In the genomic region with DNA sequence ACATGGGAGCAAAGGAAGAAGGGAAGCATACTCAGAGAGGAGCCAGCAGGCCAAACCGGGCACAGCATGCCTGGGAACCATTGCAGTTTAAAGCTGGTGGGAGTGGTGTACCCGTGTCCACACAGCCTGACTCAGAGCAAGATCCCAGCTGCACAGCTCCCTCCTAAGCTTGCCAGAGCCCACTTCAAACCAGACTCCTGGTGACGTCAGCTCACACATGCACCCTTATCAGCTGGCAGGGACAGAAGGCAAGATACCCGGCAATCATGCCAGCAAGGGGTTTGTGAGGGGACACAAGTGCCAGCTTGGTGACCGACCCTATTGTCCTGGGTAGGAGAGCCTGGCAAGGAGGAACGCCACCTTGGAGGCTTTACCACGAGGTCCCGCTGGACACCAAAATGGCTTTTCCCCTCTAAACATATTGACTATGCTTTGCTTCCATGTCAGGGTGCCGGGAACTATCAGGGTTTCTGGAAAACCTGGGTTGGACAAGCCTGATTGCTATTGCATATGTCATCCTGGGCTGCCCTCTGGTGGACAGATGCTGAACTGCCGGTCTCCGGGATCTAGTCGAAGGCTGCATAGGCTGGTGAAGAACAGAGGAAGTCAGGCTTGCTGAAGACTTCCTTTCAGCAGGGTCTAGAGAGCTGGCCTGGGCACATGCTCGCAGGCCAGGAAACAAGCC, we compare ENCODE assay signal across 8 mouse cellular contexts. TPM values are rescaled to one million over a fixed set of nuclear protein-coding genes. Genes with fewer than 3 reads are reported as not detected.
DNase-seq lines count a peak whose midpoint lies in the region; ATAC-seq lines count a peak whose summit lies in the region.

No protein-coding gene starts in this region.

- peak overlapping the region; percentile 60 for H3K4me2 ChIP-seq in heart, embryonic 12.5 days
- H3K4me2 ChIP-seq in kidney, embryonic 16.5 days (replicated peaks; ENCODE audit: low read depth, low read length): peak overlapping the region; percentile 36

- ATAC-seq in erythroblast, adult 5-6 weeks (replicated peaks; ENCODE audit: low FRiP score, poor library complexity, severe bottlenecking): peak; percentile 61
- ATAC-seq in heart, embryonic 12.5 days (ENCODE audit: insufficient number of reproducible peaks, low FRiP score): peak; percentile 74
- peak; percentile 40; the same call in 1 of the 2 replicates for ATAC-seq in kidney, embryonic 16.5 days (ENCODE audit: low FRiP score, low TSS enrichment)

- peaks cover 10% of the 10 kb centered on the region for H3K9me3 ChIP-seq in heart, embryonic 12.5 days (replicated peaks)
- peaks cover 12% of the 10 kb centered on the region for H3K9me3 ChIP-seq in kidney, embryonic 16.5 days (ENCODE audit: low read length)

- no peaks in the 10 kb centered on the region for H3K36me3 ChIP-seq in heart, embryonic 12.5 days
- 0 out of 2 replicates have a peak, but pooled peaks cover 6% of the 10 kb centered on the region for H3K36me3 ChIP-seq in kidney, embryonic 16.5 days (ENCODE audit: insufficient read depth, low read length)
- H3K36me3 ChIP-seq in splenic B cell, adult 2 months (ENCODE audit: control insufficient read depth, insufficient read depth, low read length, poor library complexity, severe bottlenecking): no peaks in the 10 kb centered on the region

- H3K4me1 ChIP-seq in heart, embryonic 12.5 days (replicated peaks): peaks cover 42% of the 10 kb centered on the region
- peaks cover 14% of the 10 kb centered on the region for H3K4me1 ChIP-seq in kidney, embryonic 16.5 days (ENCODE audit: insufficient read depth, low read length)

- H3K27ac ChIP-seq in heart, embryonic 12.5 days (ENCODE audit: poor library complexity, severe bottlenecking): peak overlapping the region; percentile 44; the same call in 1 of the 2 replicates
- no peak overlapping the region for H3K27ac ChIP-seq in kidney, embryonic 16.5 days (ENCODE audit: low read length)

- peaks cover 13% of the 10 kb centered on the region for H3K27me3 ChIP-seq in heart, embryonic 12.5 days (replicated peaks)
- H3K27me3 ChIP-seq in kidney, embryonic 16.5 days (ENCODE audit: insufficient read depth, low read length): peaks cover 19% of the 10 kb centered on the region
- H3K27me3 ChIP-seq in splenic B cell, adult 2 months (ENCODE audit: control insufficient read depth, insufficient read depth, low read length, poor library complexity, severe bottlenecking): no peaks in the 10 kb centered on the region

- H3K9ac ChIP-seq in heart, embryonic 12.5 days: peak overlapping the region; percentile 40; the same call in 1 of the 2 replicates
- peak overlapping the region; percentile 6; the same call in 1 of the 2 replicates for H3K9ac ChIP-seq in kidney, embryonic 16.5 days (replicated peaks; ENCODE audit: low read length)

- WGBS in heart, embryonic 12.5 days: 2% methylated on average over 13 of the region's 13 CpGs
- WGBS in kidney, embryonic 16.5 days: 7% methylated on average over 13 of the region's 13 CpGs

- DNase-seq in B cell, adult 2 months: peak; percentile 82 to 85
- peak; percentile 97 for DNase-seq in brain, adult 2 months (ENCODE audit: low read depth, low spot score)
- peak; percentile 85 for DNase-seq in liver
- peak; percentile 74 for DNase-seq in naive thymus-derived CD4-positive, alpha-beta T cell, adult 2 months (ENCODE audit: low read depth)
- peak; percentile 72 for DNase-seq in splenic B cell, adult 2 months (ENCODE audit: low read depth, low spot score)

- peak overlapping the region; percentile 17; the same call in 1 of the 2 replicates for H3K4me3 ChIP-seq in heart, embryonic 12.5 days
- H3K4me3 ChIP-seq in kidney, embryonic 16.5 days (ENCODE audit: low read length): peak overlapping the region; percentile 2; the same call in 1 of the 2 replicates

RNA-seq across cellular contexts. Expression of gene Gm13090, which starts 52.0 kb away (rescaled TPM):
- not detected in 2 replicates for total RNA-seq in erythroblast, adult 5-6 weeks (2015; ENCODE audit: low replicate concordance)
- not detected in 2 replicates for total RNA-seq in erythroblast, adult 5-6 weeks (2017; ENCODE audit: low replicate concordance)
- not detected in 2 replicates for polyA plus RNA-seq in heart, embryonic 12.5 days (2016; fragmentation: Nextera tagmentation; extraction: Ambion mirVana)
- polyA plus RNA-seq in kidney, embryonic 16.5 days (2015; fragmentation: Nextera tagmentation; extraction: Ambion mirVana): not detected in 2 replicates
